Mouse (Mus musculus) liver, embryonic 15.5 days (tissue): ENCODE results near the gene Usp11. TPM values are rescaled to one million over a fixed set of nuclear protein-coding genes. Genes with fewer than 3 reads are reported as not detected.

Experiments
- polyA plus RNA-seq: library from polyadenylated mRNA; unstranded; fragments of >200 nt; fragmentation: Nextera tagmentation; extraction: Ambion mirVana; gene quantifications from 2 replicates; pipeline ENCODE4 v1.2.1, GENCODE M21; 2015

Gene Usp11
- polyA plus RNA-seq, 1 experiment from 2014 or later: 6.1 TPM

Other genes with a start within 250 kb of the Usp11 start
- 183 and 191 TPM in 2 replicates for gene Rgn, start 154.1 kb upstream of the Usp11 start, polyA plus RNA-seq
- 28.5 and 31.2 TPM in 2 replicates for gene Rbm10, start 86.4 kb upstream of the Usp11 start, polyA plus RNA-seq
- 142 and 158 TPM in 2 replicates for gene Ndufb11, start 86.3 kb upstream of the Usp11 start, polyA plus RNA-seq
- gene Uba1, start 45.6 kb upstream of the Usp11 start, polyA plus RNA-seq: 92.2 and 98.5 TPM in 2 replicates
- 34.3 and 37.4 TPM in 2 replicates for gene Cdk16, start 16.0 kb upstream of the Usp11 start, polyA plus RNA-seq
- 39.8 and 45.3 TPM in 2 replicates for gene Araf, start 93.9 kb downstream of the Usp11 start, polyA plus RNA-seq
- 2.0 and 2.2 TPM in 2 replicates for gene Timp1, start 166.3 kb downstream of the Usp11 start, polyA plus RNA-seq
- 0.06 and 0.09 TPM in 2 replicates for gene Syn1, start 217.1 kb downstream of the Usp11 start, polyA plus RNA-seq
- gene Cfp, start 227.6 kb downstream of the Usp11 start, polyA plus RNA-seq: 39.0 and 51.4 TPM in 2 replicates
- 2.2 TPM in 2 replicates for gene Elk1, start 246.7 kb downstream of the Usp11 start, polyA plus RNA-seq